Mouse (Mus musculus) liver, adult 2 months (tissue): Measurements from ENCODE around the gene Foxp1.

ENCODE experiments used
- CTCF ChIP-seq: fragments of 200-500 bp; IDR thresholded peaks from 2 replicates; pipeline ENCODE4 v1.5.1; 2011; ENCODE audit warnings: low read depth, low read length, control low read depth
- POLR2A ChIP-seq: fragments of 200-500 bp; IDR thresholded peaks from 2 replicates; pipeline ENCODE4 v1.6.1; 2011; ENCODE audit warnings: low read length, control low read depth; ENCODE audit not compliant: insufficient read depth; ENCODE audit errors: extremely low read depth

DNA sequence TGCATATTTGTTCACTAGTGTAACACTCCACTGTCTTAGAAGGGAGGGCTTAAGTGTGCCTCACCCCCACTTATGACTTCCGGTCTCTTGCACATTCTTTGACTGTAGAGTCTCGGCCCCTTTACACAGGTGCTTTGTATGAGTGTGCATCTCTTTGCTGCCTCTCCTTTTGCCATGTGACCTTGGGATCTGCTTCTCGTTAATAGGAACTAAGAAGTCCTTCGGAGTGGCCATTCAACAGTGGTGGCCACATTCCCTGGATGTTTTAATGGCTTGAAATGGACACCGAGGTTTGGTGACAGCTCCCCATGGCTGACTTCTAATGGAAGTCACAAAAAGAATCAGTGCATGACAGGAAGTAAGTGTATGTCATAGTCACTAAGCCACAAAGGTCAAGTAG, 422.2 kb downstream of the Foxp1 start:
- no peak for TF ChIP-seq CTCF
- no peak for TF ChIP-seq POLR2A
